Mouse (Mus musculus) liver, adult 2 months (tissue): ENCODE results near the gene Eif4g3.

Experiments used
- CTCF ChIP-seq: fragments of 200-500 bp; IDR thresholded peaks from 2 replicates; pipeline ENCODE4 v1.5.1; 2011; ENCODE audit warnings: low read depth, low read length, control low read depth
- POLR2A ChIP-seq: fragments of 200-500 bp; IDR thresholded peaks from 2 replicates; pipeline ENCODE4 v1.6.1; 2011; ENCODE audit warnings: low read length, control low read depth; ENCODE audit not compliant: insufficient read depth; ENCODE audit errors: extremely low read depth

- TF ChIP-seq CTCF (no peak), POLR2A (peak; percentile 75)
Measured at GRCm38 (mm10) chr4:137993291-137993758, 503 bp downstream of the Eif4g3 start.
